23 mouse cellular contexts compared by ENCODE assay signal in the genomic region with DNA sequence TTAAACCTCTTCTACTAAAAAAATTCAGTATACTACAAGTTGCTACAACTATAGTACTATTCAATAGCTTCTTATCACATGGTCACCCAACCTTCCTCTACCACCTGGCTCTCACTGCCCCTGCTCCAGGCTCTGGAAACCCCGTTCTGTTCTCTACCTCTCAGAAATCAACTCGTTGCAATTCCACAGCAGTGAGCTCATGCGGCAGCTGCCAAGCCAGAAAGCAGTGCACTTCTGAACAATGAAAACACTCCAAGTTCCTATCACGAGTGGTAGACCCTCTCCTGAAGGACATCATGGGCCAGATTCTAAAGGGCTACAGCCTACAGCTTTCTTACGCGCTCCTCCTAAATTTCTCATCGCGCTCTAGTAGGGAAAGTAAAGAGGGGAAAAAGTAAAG. TPM values are rescaled to one million over a fixed set of nuclear protein-coding genes. Genes with fewer than 3 reads are reported as not detected.
DNase-seq lines count a peak whose midpoint lies in the region; ATAC-seq and TF ChIP-seq lines count a peak whose summit lies in the region.
"Had no signal": no experiment of that assay in that cellular context is flagged by ENCODE, and none has a peak within 500 bp of the region (broad histone marks: within the 10 kb centered on the region; RNA-seq: fewer than 3 reads in every experiment).

No protein-coding gene starts in this region.

- TF ChIP-seq EP300 in heart, postnatal 0 days (IDR thresholded peaks at IDR 0.05; ENCODE audit: low read depth), result no peak

- H3K4me2 ChIP-seq in embryonic facial prominence, embryonic 14.5 days (ENCODE audit: low read depth, low read length), result no peak overlapping the region
- H3K4me2 ChIP-seq in heart, postnatal 0 days (ENCODE audit: low read depth, low read length), result no peak overlapping the region
- H3K4me2 ChIP-seq in lung, embryonic 16.5 days (ENCODE audit: low read depth, low read length), result no peak overlapping the region
- no peak overlapping the region for H3K4me2 ChIP-seq in forebrain, postnatal 0 days (ENCODE audit: low read depth)
- H3K4me2 ChIP-seq: forebrain, embryonic 15.5 days; hindbrain, embryonic 12.5 days; liver, embryonic 15.5 days; midbrain, embryonic 12.5 days; neural tube, embryonic 15.5 days; stomach, embryonic 15.5 days had no signal

- no peak overlapping the region for H3K4me3 ChIP-seq in embryonic facial prominence, embryonic 14.5 days (ENCODE audit: low read depth, low read length)
- H3K4me3 ChIP-seq in embryonic facial prominence, embryonic 10.5 days, result no peak overlapping the region
- H3K4me3 ChIP-seq in heart, postnatal 0 days (ENCODE audit: low read depth, low read length), result no peak overlapping the region
- no peak overlapping the region for H3K4me3 ChIP-seq in lung, embryonic 16.5 days (ENCODE audit: low read length)
- no peak overlapping the region for H3K4me3 ChIP-seq in forebrain, postnatal 0 days (ENCODE audit: low read depth, low read length)
- H3K4me3 ChIP-seq: forebrain, embryonic 15.5 days; hindbrain, embryonic 12.5 days; liver, embryonic 15.5 days; midbrain, embryonic 12.5 days; neural tube, embryonic 15.5 days; stomach, embryonic 15.5 days had no signal

- WGBS in embryonic facial prominence, embryonic 14.5 days, result 71% methylated on average over 8 of the region's 8 CpGs
- 84% methylated on average over 8 of the region's 8 CpGs for WGBS in embryonic facial prominence, embryonic 10.5 days
- WGBS in heart, postnatal 0 days, result 42% methylated on average over 8 of the region's 8 CpGs
- 45% methylated on average over 8 of the region's 8 CpGs for WGBS in lung, embryonic 16.5 days
- WGBS in forebrain, postnatal 0 days, result 69% methylated on average over 8 of the region's 8 CpGs

- no peaks in the 10 kb centered on the region for H3K9me3 ChIP-seq in embryonic facial prominence, embryonic 14.5 days (ENCODE audit: control insufficient read depth, low read length)
- H3K9me3 ChIP-seq in embryonic facial prominence, embryonic 10.5 days, result no peaks in the 10 kb centered on the region
- no peaks in the 10 kb centered on the region for H3K9me3 ChIP-seq in heart, postnatal 0 days (replicated peaks; ENCODE audit: control insufficient read depth, low read length)
- H3K9me3 ChIP-seq in lung, embryonic 16.5 days (ENCODE audit: control insufficient read depth, low read length), result no peaks in the 10 kb centered on the region
- no peaks in the 10 kb centered on the region for H3K9me3 ChIP-seq in forebrain, postnatal 0 days (ENCODE audit: low read length)
- H3K9me3 ChIP-seq: forebrain, embryonic 15.5 days; hindbrain, embryonic 12.5 days; liver, embryonic 15.5 days; midbrain, embryonic 12.5 days; neural tube, embryonic 15.5 days; stomach, embryonic 15.5 days had no signal

- ATAC-seq in embryonic facial prominence, embryonic 14.5 days (ENCODE audit: low read depth), result no peak
- ATAC-seq in heart, postnatal 0 days (ENCODE audit: insufficient read depth, low read depth), result peak; percentile 55; the same call in 1 of the 2 replicates
- ATAC-seq in lung, embryonic 16.5 days (ENCODE audit: low read depth), result peak; percentile 89
- no peak for ATAC-seq in forebrain, postnatal 0 days
- ATAC-seq: forebrain, embryonic 15.5 days; intestine, postnatal 0 days had no signal

- H3K4me1 ChIP-seq in embryonic facial prominence, embryonic 14.5 days (ENCODE audit: control insufficient read depth, insufficient read depth, low read length), result no peaks in the 10 kb centered on the region
- peaks cover 19% of the 10 kb centered on the region; the same call in 1 of the 2 replicates for H3K4me1 ChIP-seq in embryonic facial prominence, embryonic 10.5 days
- no peaks in the 10 kb centered on the region for H3K4me1 ChIP-seq in heart, postnatal 0 days (ENCODE audit: control insufficient read depth, insufficient read depth)
- no peaks in the 10 kb centered on the region; the same call in 1 of the 2 replicates for H3K4me1 ChIP-seq in lung, embryonic 16.5 days (replicated peaks; ENCODE audit: control insufficient read depth, insufficient read depth, low read length)
- H3K4me1 ChIP-seq in forebrain, postnatal 0 days (ENCODE audit: insufficient read depth), result no peaks in the 10 kb centered on the region
- H3K4me1 ChIP-seq: forebrain, embryonic 15.5 days; hindbrain, embryonic 12.5 days; liver, embryonic 15.5 days; midbrain, embryonic 12.5 days; neural tube, embryonic 15.5 days; stomach, embryonic 15.5 days had no signal

- H3K36me3 ChIP-seq in embryonic facial prominence, embryonic 14.5 days (ENCODE audit: control insufficient read depth, insufficient read depth, low read length), result no peaks in the 10 kb centered on the region
- no peaks in the 10 kb centered on the region for H3K36me3 ChIP-seq in embryonic facial prominence, embryonic 10.5 days (replicated peaks)
- no peaks in the 10 kb centered on the region for H3K36me3 ChIP-seq in heart, postnatal 0 days (replicated peaks; ENCODE audit: control insufficient read depth, insufficient read depth, low read length)
- H3K36me3 ChIP-seq in lung, embryonic 16.5 days (ENCODE audit: control insufficient read depth, insufficient read depth, low read length), result no peaks in the 10 kb centered on the region
- H3K36me3 ChIP-seq in forebrain, postnatal 0 days (ENCODE audit: insufficient read depth), result no peaks in the 10 kb centered on the region
- H3K36me3 ChIP-seq: forebrain, embryonic 15.5 days; hindbrain, embryonic 12.5 days; liver, embryonic 15.5 days; midbrain, embryonic 12.5 days; neural tube, embryonic 15.5 days; stomach, embryonic 15.5 days had no signal

- DNase-seq in embryonic facial prominence, embryonic 14.5 days (ENCODE audit: low spot score), result peak; percentile 31
- no peak for DNase-seq in embryonic facial prominence, embryonic 10.5 days (ENCODE audit: low spot score)
- DNase-seq in heart, postnatal 0 days (ENCODE audit: low spot score), result peak; percentile 55
- DNase-seq in heart, adult 18-20 months, result no peak
- DNase-seq in lung, postnatal 4 days, result peak; percentile 75 to 81
- no peak for DNase-seq in kidney, adult 18-20 months
- no peak for DNase-seq in forebrain, postnatal 0 days
- DNase-seq: adrenal gland, postnatal 10 days; cerebellum, adult 2 months; gastrocnemius, postnatal 10 days; layer of hippocampus, adult 9-11 months; liver; thymus, adult 18-20 months; thymus, postnatal 4 days had no signal

- H3K27me3 ChIP-seq in embryonic facial prominence, embryonic 14.5 days (replicated peaks; ENCODE audit: control insufficient read depth, insufficient read depth, low read length), result no peaks in the 10 kb centered on the region
- H3K27me3 ChIP-seq in embryonic facial prominence, embryonic 10.5 days (replicated peaks; ENCODE audit: low read depth, poor library complexity, severe bottlenecking), result no peaks in the 10 kb centered on the region
- H3K27me3 ChIP-seq in heart, postnatal 0 days (ENCODE audit: control insufficient read depth, insufficient read depth, low read length), result no peaks in the 10 kb centered on the region
- no peaks in the 10 kb centered on the region for H3K27me3 ChIP-seq in lung, embryonic 16.5 days (ENCODE audit: control insufficient read depth, insufficient read depth, low read depth, low read length)
- no peaks in the 10 kb centered on the region for H3K27me3 ChIP-seq in forebrain, postnatal 0 days (ENCODE audit: insufficient read depth, low read length)
- H3K27me3 ChIP-seq: forebrain, embryonic 15.5 days; hindbrain, embryonic 12.5 days; liver, embryonic 15.5 days; midbrain, embryonic 12.5 days; neural tube, embryonic 15.5 days; stomach, embryonic 15.5 days had no signal

- no peak overlapping the region for H3K9ac ChIP-seq in embryonic facial prominence, embryonic 14.5 days (ENCODE audit: low read depth, low read length)
- no peak overlapping the region for H3K9ac ChIP-seq in heart, postnatal 0 days (replicated peaks; ENCODE audit: low read depth, low read length)
- no peak overlapping the region for H3K9ac ChIP-seq in lung, embryonic 16.5 days (ENCODE audit: low read length)
- H3K9ac ChIP-seq in forebrain, postnatal 0 days, result no peak overlapping the region
- H3K9ac ChIP-seq: forebrain, embryonic 15.5 days; hindbrain, embryonic 12.5 days; liver, embryonic 15.5 days; midbrain, embryonic 12.5 days; neural tube, embryonic 15.5 days; stomach, embryonic 15.5 days had no signal

- no peak for TF ChIP-seq CTCF in heart, postnatal 0 days (IDR thresholded peaks at IDR 0.05; ENCODE audit: low read depth)
- no peak for TF ChIP-seq CTCF in forebrain, postnatal 0 days (IDR thresholded peaks at IDR 0.05; ENCODE audit: low read depth)

- no peak overlapping the region for H3K27ac ChIP-seq in embryonic facial prominence, embryonic 14.5 days (replicated peaks; ENCODE audit: low read depth, low read length)
- no peak overlapping the region for H3K27ac ChIP-seq in embryonic facial prominence, embryonic 10.5 days (replicated peaks)
- H3K27ac ChIP-seq in heart, postnatal 0 days (ENCODE audit: low read depth), result no peak overlapping the region
- no peak overlapping the region for H3K27ac ChIP-seq in lung, embryonic 16.5 days (ENCODE audit: low read length)
- no peak overlapping the region for H3K27ac ChIP-seq in forebrain, postnatal 0 days (ENCODE audit: low read depth, low read length)
- H3K27ac ChIP-seq: forebrain, embryonic 15.5 days; hindbrain, embryonic 12.5 days; kidney, postnatal 0 days; liver, embryonic 15.5 days; midbrain, embryonic 12.5 days; neural tube, embryonic 15.5 days; stomach, embryonic 15.5 days had no signal

RNA-seq across cellular contexts. Expression of gene Farp1, which starts 9.6 kb away (rescaled TPM):
- 34.2 and 40.5 TPM in 2 replicates for polyA plus RNA-seq in embryonic facial prominence, embryonic 14.5 days (2014; fragmentation: Nextera tagmentation; extraction: Ambion mirVana)
- polyA plus RNA-seq in embryonic facial prominence, embryonic 10.5 days (2016; fragmentation: Nextera tagmentation; extraction: Ambion mirVana), result 35.8 and 41.7 TPM in 2 replicates
- 14.9 and 27.9 TPM in 2 replicates for total RNA-seq in heart, postnatal 0 days (2014; rRNA removed; ENCODE audit: low replicate concordance)
- 4.8 and 5.4 TPM in 2 replicates for polyA plus RNA-seq in heart, postnatal 0 days (2015; fragmentation: Nextera tagmentation; extraction: Ambion mirVana)
- total RNA-seq in heart, adult 18-20 months (2021), result 1 to 10 TPM; 7.1 to 8.7 TPM
- polyA plus RNA-seq in lung, embryonic 16.5 days (2015; fragmentation: Nextera tagmentation; extraction: Ambion mirVana), result 20.0 and 22.0 TPM in 2 replicates
- total RNA-seq in forebrain, postnatal 0 days (2014; rRNA removed), result 88.9 and 120 TPM in 2 replicates
- polyA plus RNA-seq in forebrain, postnatal 0 days (2015; fragmentation: Nextera tagmentation; extraction: Ambion mirVana), result 31.6 and 48.3 TPM in 2 replicates

Comparison
In these comparisons a context has a peak if more than half of its experiments do, and no peak if none do; other contexts are left out.
1. DNase-seq: peak in embryonic facial prominence, embryonic 14.5 days (single experiment), heart, postnatal 0 days (single experiment) and lung, postnatal 4 days (2 of 2); none in embryonic facial prominence, embryonic 10.5 days (single experiment), heart, adult 18-20 months (0 of 2), kidney, adult 18-20 months (single experiment) and forebrain, postnatal 0 days (single experiment).
2. ATAC-seq: peak in heart, postnatal 0 days (single experiment) and lung, embryonic 16.5 days (single experiment); none in embryonic facial prominence, embryonic 14.5 days (single experiment) and forebrain, postnatal 0 days (single experiment).